Mouse (Mus musculus): ENCODE measurements at regions not wholly inside any gene's neighbourhood (a gene's known extent, or its start where the extent isn't known, plus 50 kb on each side); places are given as distances from the start of the nearest gene placed in this dataset.

- no peaks in the 10 kb centered on the region for H3K4me1 ChIP-seq (ENCODE audit: control insufficient read depth, insufficient read depth, low read length)
- no peak overlapping the region for H3K4me2 ChIP-seq (ENCODE audit: low read depth, low read length)
- no peaks in the 10 kb centered on the region for H3K9me3 ChIP-seq (ENCODE audit: control insufficient read depth, low read length)
- no peaks in the 10 kb centered on the region for H3K36me3 ChIP-seq (ENCODE audit: control insufficient read depth, insufficient read depth, low read length)
- H3K27ac ChIP-seq (ENCODE audit: low read length), result no peak overlapping the region
- 66% methylated on average over 2 of the region's 2 CpGs for WGBS
- no peaks in the 10 kb centered on the region for H3K27me3 ChIP-seq (replicated peaks; ENCODE audit: control insufficient read depth, insufficient read depth, low read length)
- H3K9ac ChIP-seq (ENCODE audit: low read depth, low read length), result no peak overlapping the region
- ATAC-seq, result no peak
- no peak overlapping the region for H3K4me3 ChIP-seq (ENCODE audit: low read length)
These were observed 708.2 kb downstream of the Kcnj2 start for GRCm38 (mm10) chr11:111774108-111774679.

- no peak overlapping the region for H3K27ac ChIP-seq (ENCODE audit: low read length)
- no peak overlapping the region for H3K9ac ChIP-seq (ENCODE audit: low read depth, low read length)
- H3K4me1 ChIP-seq (ENCODE audit: control insufficient read depth, insufficient read depth, low read length), result no peaks in the 10 kb centered on the region
- no peaks in the 10 kb centered on the region for H3K27me3 ChIP-seq (replicated peaks; ENCODE audit: control insufficient read depth, insufficient read depth, low read length)
- peak overlapping the region; percentile 30; the same call in 1 of the 2 replicates for H3K4me2 ChIP-seq (ENCODE audit: low read depth, low read length)
- no peaks in the 10 kb centered on the region for H3K36me3 ChIP-seq (ENCODE audit: control insufficient read depth, insufficient read depth, low read length)
- H3K9me3 ChIP-seq (ENCODE audit: control insufficient read depth, low read length), result no peaks in the 10 kb centered on the region
- 46% methylated on average over 7 of the region's 7 CpGs for WGBS
- ATAC-seq, result no peak
- H3K4me3 ChIP-seq (ENCODE audit: low read length), result no peak overlapping the region
These were observed 715.4 kb downstream of the Kcnj2 start for GRCm38 (mm10) chr11:111781321-111781720.

- Histone ChIP-seq H3K4me3 (ENCODE audit: low read length) (no peak overlapping the region), H3K4me1 (ENCODE audit: control insufficient read depth, insufficient read depth, low read length) (no peaks in the 10 kb centered on the region), H3K9ac (ENCODE audit: low read depth, low read length) (no peak overlapping the region), H3K4me2 (ENCODE audit: low read depth, low read length) (no peak overlapping the region), H3K9me3 (ENCODE audit: control insufficient read depth, low read length) (no peaks in the 10 kb centered on the region), H3K27ac (ENCODE audit: low read length) (no peak overlapping the region), H3K36me3 (ENCODE audit: control insufficient read depth, insufficient read depth, low read length) (no peaks in the 10 kb centered on the region), H3K27me3 (replicated peaks; ENCODE audit: control insufficient read depth, insufficient read depth, low read length) (no peaks in the 10 kb centered on the region)
- 67% methylated on average over 6 of the region's 6 CpGs for WGBS
- ATAC-seq, result no peak
These were observed 725.4 kb downstream of the Kcnj2 start for GRCm38 (mm10) chr11:111791267-111791926.

- no peaks in the 10 kb centered on the region for H3K27me3 ChIP-seq (replicated peaks; ENCODE audit: control insufficient read depth, insufficient read depth, low read length)
- no peak overlapping the region for H3K4me2 ChIP-seq (ENCODE audit: low read depth, low read length)
- H3K36me3 ChIP-seq (ENCODE audit: control insufficient read depth, insufficient read depth, low read length), result no peaks in the 10 kb centered on the region
- 70% methylated on average over 3 of the region's 3 CpGs for WGBS
- no peak for ATAC-seq
- H3K4me1 ChIP-seq (ENCODE audit: control insufficient read depth, insufficient read depth, low read length), result no peaks in the 10 kb centered on the region
- no peak overlapping the region for H3K9ac ChIP-seq (ENCODE audit: low read depth, low read length)
- no peak overlapping the region for H3K4me3 ChIP-seq (ENCODE audit: low read length)
- H3K27ac ChIP-seq (ENCODE audit: low read length), result no peak overlapping the region
- no peaks in the 10 kb centered on the region for H3K9me3 ChIP-seq (ENCODE audit: control insufficient read depth, low read length)
These were observed 735.1 kb downstream of the Kcnj2 start for GRCm38 (mm10) chr11:111801033-111801432.

GRCm38 (mm10) chr11:111816176-111816775 is 750.3 kb downstream of the Kcnj2 start:
- WGBS, result 92% methylated on average over 18 of the region's 18 CpGs
- Histone ChIP-seq H3K27me3 (replicated peaks; ENCODE audit: control insufficient read depth, insufficient read depth, low read length) (no peaks in the 10 kb centered on the region), H3K9ac (ENCODE audit: low read depth, low read length) (no peak overlapping the region), H3K36me3 (ENCODE audit: control insufficient read depth, insufficient read depth, low read length) (no peaks in the 10 kb centered on the region), H3K4me2 (ENCODE audit: low read depth, low read length) (no peak overlapping the region), H3K27ac (ENCODE audit: low read length) (no peak overlapping the region), H3K4me3 (ENCODE audit: low read length) (no peak overlapping the region), H3K4me1 (ENCODE audit: control insufficient read depth, insufficient read depth, low read length) (no peaks in the 10 kb centered on the region), H3K9me3 (ENCODE audit: control insufficient read depth, low read length) (no peaks in the 10 kb centered on the region)
- ATAC-seq, result no peak

- Histone ChIP-seq H3K27me3 (replicated peaks; ENCODE audit: control insufficient read depth, insufficient read depth, low read length) (no peaks in the 10 kb centered on the region), H3K4me1 (ENCODE audit: control insufficient read depth, insufficient read depth, low read length) (no peaks in the 10 kb centered on the region), H3K27ac (ENCODE audit: low read length) (no peak overlapping the region), H3K9me3 (ENCODE audit: control insufficient read depth, low read length) (no peaks in the 10 kb centered on the region), H3K4me3 (ENCODE audit: low read length) (no peak overlapping the region), H3K36me3 (ENCODE audit: control insufficient read depth, insufficient read depth, low read length) (no peaks in the 10 kb centered on the region), H3K9ac (ENCODE audit: low read depth, low read length) (no peak overlapping the region), H3K4me2 (ENCODE audit: low read depth, low read length) (no peak overlapping the region)
- no peak for ATAC-seq
- 22% methylated on average over 10 of the region's 10 CpGs for WGBS
These were observed 752.2 kb downstream of the Kcnj2 start for GRCm38 (mm10) chr11:111818124-111818523.

GRCm38 (mm10) chr11:111820356-111820755 is 754.4 kb downstream of the Kcnj2 start:
- Histone ChIP-seq H3K4me1 (ENCODE audit: control insufficient read depth, insufficient read depth, low read length) (no peaks in the 10 kb centered on the region), H3K27me3 (replicated peaks; ENCODE audit: control insufficient read depth, insufficient read depth, low read length) (no peaks in the 10 kb centered on the region), H3K36me3 (ENCODE audit: control insufficient read depth, insufficient read depth, low read length) (no peaks in the 10 kb centered on the region), H3K27ac (ENCODE audit: low read length) (no peak overlapping the region), H3K4me3 (ENCODE audit: low read length) (no peak overlapping the region), H3K4me2 (ENCODE audit: low read depth, low read length) (no peak overlapping the region), H3K9me3 (ENCODE audit: control insufficient read depth, low read length) (no peaks in the 10 kb centered on the region), H3K9ac (ENCODE audit: low read depth, low read length) (no peak overlapping the region)
- WGBS, result 49% methylated on average over 7 of the region's 7 CpGs
- no peak for ATAC-seq

GRCm38 (mm10) chr11:111828455-111828854 is 762.5 kb downstream of the Kcnj2 start:
- no peak overlapping the region for H3K4me2 ChIP-seq (ENCODE audit: low read depth, low read length)
- ATAC-seq, result no peak
- H3K36me3 ChIP-seq (ENCODE audit: control insufficient read depth, insufficient read depth, low read length), result no peaks in the 10 kb centered on the region
- no peaks in the 10 kb centered on the region for H3K4me1 ChIP-seq (ENCODE audit: control insufficient read depth, insufficient read depth, low read length)
- no peaks in the 10 kb centered on the region for H3K27me3 ChIP-seq (replicated peaks; ENCODE audit: control insufficient read depth, insufficient read depth, low read length)
- H3K9ac ChIP-seq (ENCODE audit: low read depth, low read length), result no peak overlapping the region
- 74% methylated on average over 8 of the region's 8 CpGs for WGBS
- no peak overlapping the region for H3K4me3 ChIP-seq (ENCODE audit: low read length)
- H3K9me3 ChIP-seq (ENCODE audit: control insufficient read depth, low read length), result no peaks in the 10 kb centered on the region
- H3K27ac ChIP-seq (ENCODE audit: low read length), result no peak overlapping the region

- no peaks in the 10 kb centered on the region for H3K36me3 ChIP-seq (ENCODE audit: control insufficient read depth, insufficient read depth, low read length)
- no peak for ATAC-seq
- no peaks in the 10 kb centered on the region for H3K9me3 ChIP-seq (ENCODE audit: control insufficient read depth, low read length)
- 65% methylated on average over 5 of the region's 5 CpGs for WGBS
- H3K27me3 ChIP-seq (replicated peaks; ENCODE audit: control insufficient read depth, insufficient read depth, low read length), result no peaks in the 10 kb centered on the region
- no peak overlapping the region for H3K27ac ChIP-seq (ENCODE audit: low read length)
- H3K9ac ChIP-seq (ENCODE audit: low read depth, low read length), result no peak overlapping the region
- H3K4me1 ChIP-seq (ENCODE audit: control insufficient read depth, insufficient read depth, low read length), result no peaks in the 10 kb centered on the region
- H3K4me3 ChIP-seq (ENCODE audit: low read length), result no peak overlapping the region
- no peak overlapping the region for H3K4me2 ChIP-seq (ENCODE audit: low read depth, low read length)
These were observed 773.0 kb downstream of the Kcnj2 start for GRCm38 (mm10) chr11:111838996-111839395.

All from intestine, embryonic 16.5 days (tissue).